Comparison of ENCODE assay signal across 8 mouse cellular contexts in genomic region chr19:7421602-7422591, GRCm38 (mm10). TPM values are rescaled to one million over a fixed set of nuclear protein-coding genes. Genes with fewer than 3 reads are reported as not detected.
DNase-seq lines count a peak whose midpoint lies in the region; ATAC-seq and TF ChIP-seq lines count a peak whose summit lies in the region.

No protein-coding gene starts in this region.

- peak; percentile 75 for DNase-seq in adrenal gland, postnatal 10 days
- peak; percentile 72 to 83 for DNase-seq in cerebellum, postnatal 14 days
- DNase-seq in frontal cortex, postnatal 25 days (ENCODE audit: low spot score in 2 of 2), result peak; percentile 43 to 58
- DNase-seq in hindbrain, postnatal 0 days (ENCODE audit: low spot score), result peak; percentile 80
- peak; percentile 86 for DNase-seq in left cerebral cortex, postnatal 4 days
- DNase-seq in midbrain, embryonic 14.5 days, result peak; percentile 84

- peaks cover 4% of the 10 kb centered on the region; the same call in 1 of the 2 replicates for H3K36me3 ChIP-seq in hindbrain, postnatal 0 days (ENCODE audit: insufficient read depth, low read length)
- H3K36me3 ChIP-seq in midbrain, embryonic 14.5 days (ENCODE audit: control insufficient read depth, insufficient read depth, low read length), result peaks cover 69% of the 10 kb centered on the region
- H3K36me3 ChIP-seq in stomach, embryonic 16.5 days (ENCODE audit: control insufficient read depth, insufficient read depth, low read length), result peaks cover 9% of the 10 kb centered on the region; the same call in 1 of the 2 replicates

- H3K9me3 ChIP-seq in hindbrain, postnatal 0 days (ENCODE audit: low read length), result no peaks in the 10 kb centered on the region
- no peaks in the 10 kb centered on the region for H3K9me3 ChIP-seq in midbrain, embryonic 14.5 days (ENCODE audit: control insufficient read depth, low read length)
- H3K9me3 ChIP-seq in stomach, embryonic 16.5 days (replicated peaks; ENCODE audit: control insufficient read depth, low read length), result no peaks in the 10 kb centered on the region

- peak; percentile 25; the same call in 1 of the 2 replicates for ATAC-seq in hindbrain, postnatal 0 days
- ATAC-seq in midbrain, embryonic 14.5 days (ENCODE audit: low FRiP score, low TSS enrichment), result peak; percentile 29; the same call in 1 of the 2 replicates
- ATAC-seq in stomach, embryonic 16.5 days (ENCODE audit: insufficient read depth, low FRiP score), result peak; percentile 9; the same call in 1 of the 2 replicates
- no peak for ATAC-seq in granulocyte monocyte progenitor cell, adult 5-6 weeks (replicated peaks; ENCODE audit: poor library complexity, severe bottlenecking)

- peaks cover 36% of the 10 kb centered on the region for H3K4me1 ChIP-seq in hindbrain, postnatal 0 days (ENCODE audit: insufficient read depth, low read length)
- peaks cover 64% of the 10 kb centered on the region for H3K4me1 ChIP-seq in midbrain, embryonic 14.5 days (ENCODE audit: control insufficient read depth, insufficient read depth, low read length)
- peaks cover 66% of the 10 kb centered on the region for H3K4me1 ChIP-seq in stomach, embryonic 16.5 days (ENCODE audit: control insufficient read depth, insufficient read depth, low read length)

- H3K9ac ChIP-seq in hindbrain, postnatal 0 days (replicated peaks; ENCODE audit: low read length), result peak overlapping the region; percentile 58
- peak overlapping the region; percentile 100 for H3K9ac ChIP-seq in midbrain, embryonic 14.5 days (replicated peaks; ENCODE audit: low read length)
- peak overlapping the region; percentile 27 for H3K9ac ChIP-seq in stomach, embryonic 16.5 days (ENCODE audit: low read length)

- H3K4me2 ChIP-seq in hindbrain, postnatal 0 days (ENCODE audit: low read depth, low read length), result peak overlapping the region; percentile 58
- peak overlapping the region; percentile 95 for H3K4me2 ChIP-seq in midbrain, embryonic 14.5 days (ENCODE audit: low read length)
- peak overlapping the region; percentile 45 for H3K4me2 ChIP-seq in stomach, embryonic 16.5 days (ENCODE audit: low read depth, low read length)

- H3K4me3 ChIP-seq in hindbrain, postnatal 0 days (ENCODE audit: low read length), result peak overlapping the region; percentile 34
- peak overlapping the region; percentile 86 for H3K4me3 ChIP-seq in midbrain, embryonic 14.5 days (replicated peaks; ENCODE audit: low read depth, low read length)
- peak overlapping the region; percentile 17 for H3K4me3 ChIP-seq in stomach, embryonic 16.5 days (replicated peaks; ENCODE audit: low read length)

- intact Hi-C loops in left cerebral cortex, postnatal 4 days (cut with DNase I), result no loop called here

- no peaks in the 10 kb centered on the region for H3K27me3 ChIP-seq in hindbrain, postnatal 0 days (ENCODE audit: insufficient read depth, low read length)
- no peaks in the 10 kb centered on the region for H3K27me3 ChIP-seq in midbrain, embryonic 14.5 days (ENCODE audit: control insufficient read depth, insufficient read depth, low read length)
- H3K27me3 ChIP-seq in stomach, embryonic 16.5 days (ENCODE audit: control insufficient read depth, insufficient read depth, low read length), result no peaks in the 10 kb centered on the region

- 12% methylated on average over 39 of the region's 48 CpGs for WGBS in hindbrain, postnatal 0 days
- WGBS in midbrain, embryonic 14.5 days, result 5% methylated on average over 46 of the region's 48 CpGs
- WGBS in stomach, embryonic 16.5 days, result 25% methylated on average over 47 of the region's 48 CpGs

- peak overlapping the region; percentile 84 for H3K27ac ChIP-seq in hindbrain, postnatal 0 days
- peak overlapping the region; percentile 93 for H3K27ac ChIP-seq in midbrain, embryonic 14.5 days (replicated peaks; ENCODE audit: low read depth, low read length)
- H3K27ac ChIP-seq in stomach, embryonic 16.5 days (ENCODE audit: low read length), result peak overlapping the region; percentile 37

- no peak for TF ChIP-seq CTCF in hindbrain, postnatal 0 days (IDR thresholded peaks at IDR 0.05; ENCODE audit: low read depth)

RNA-seq across cellular contexts. Expression of gene 2700081O15Rik, which starts 4.5 kb away (rescaled TPM):
- 10 to 100 TPM; 29.6 to 37.6 TPM for total RNA-seq in adrenal gland, postnatal 10 days (2021)
- 114 and 129 TPM in 2 replicates for total RNA-seq in hindbrain, postnatal 0 days (2014; rRNA removed)
- polyA plus RNA-seq in hindbrain, postnatal 0 days (2015; fragmentation: Nextera tagmentation; extraction: Ambion mirVana), result 9.3 TPM in 2 replicates
- total RNA-seq in left cerebral cortex, postnatal 4 days (2021), result 100 to 1,000 TPM; 145 to 166 TPM
- polyA plus RNA-seq in midbrain, embryonic 14.5 days (2014; fragmentation: Nextera tagmentation; extraction: Ambion mirVana), result 18.5 and 19.5 TPM in 2 replicates
- 4.6 and 5.0 TPM in 2 replicates for polyA plus RNA-seq in stomach, embryonic 16.5 days (2015; fragmentation: Nextera tagmentation; extraction: Ambion mirVana)
- 1.5 and 3.1 TPM in 2 replicates for total RNA-seq in granulocyte monocyte progenitor cell, adult 5-6 weeks (2014; fragmentation: Nextera tagmentation)
- total RNA-seq in granulocyte monocyte progenitor cell, adult 5-6 weeks (2017), result 1.2 and 1.6 TPM in 2 replicates

RNA-seq across cellular contexts. Expression of gene Spindoc, which starts 39.1 kb away (rescaled TPM):
- 10 to 100 TPM; 23.2 to 23.8 TPM for total RNA-seq in adrenal gland, postnatal 10 days (2021)
- total RNA-seq in hindbrain, postnatal 0 days (2014; rRNA removed), result 37.1 and 57.3 TPM in 2 replicates
- 19.0 and 19.8 TPM in 2 replicates for polyA plus RNA-seq in hindbrain, postnatal 0 days (2015; fragmentation: Nextera tagmentation; extraction: Ambion mirVana)
- 10 to 100 TPM; 38.9 to 43.9 TPM for total RNA-seq in left cerebral cortex, postnatal 4 days (2021)
- polyA plus RNA-seq in midbrain, embryonic 14.5 days (2014; fragmentation: Nextera tagmentation; extraction: Ambion mirVana), result 26.9 and 48.1 TPM in 2 replicates
- polyA plus RNA-seq in stomach, embryonic 16.5 days (2015; fragmentation: Nextera tagmentation; extraction: Ambion mirVana), result 19.8 and 22.5 TPM in 2 replicates
- 19.2 and 19.8 TPM in 2 replicates for total RNA-seq in granulocyte monocyte progenitor cell, adult 5-6 weeks (2014; fragmentation: Nextera tagmentation)
- total RNA-seq in granulocyte monocyte progenitor cell, adult 5-6 weeks (2017), result 4.7 and 4.9 TPM in 2 replicates

Comparison
In these comparisons a context has a peak if more than half of its experiments do, and no peak if none do; other contexts are left out.
1. H3K27ac ChIP-seq: peak in every context shown above with its lines; median percentile 93 in midbrain, embryonic 14.5 days; 84 in hindbrain, postnatal 0 days; 37 in stomach, embryonic 16.5 days.
2. H3K4me2 ChIP-seq: peak in every context shown above with its lines; median percentile 95 in midbrain, embryonic 14.5 days; 58 in hindbrain, postnatal 0 days; 45 in stomach, embryonic 16.5 days.
3. H3K4me3 ChIP-seq: peak in every context shown above with its lines; median percentile 86 in midbrain, embryonic 14.5 days; 34 in hindbrain, postnatal 0 days; 17 in stomach, embryonic 16.5 days.
4. H3K9ac ChIP-seq: peak in every context shown above with its lines; median percentile 100 in midbrain, embryonic 14.5 days; 58 in hindbrain, postnatal 0 days; 27 in stomach, embryonic 16.5 days.
5. RNA of gene 2700081O15Rik, which starts 4.5 kb away (total RNA-seq): 145 to 166 TPM in left cerebral cortex, postnatal 4 days, 114 to 129 TPM in hindbrain, postnatal 0 days and 29.6 to 37.6 TPM in adrenal gland, postnatal 10 days; 1.2 to 3.1 TPM in granulocyte monocyte progenitor cell, adult 5-6 weeks; every median in the first group is over 4 times any median in the second.
6. Peak in every context shown above with its lines, with median percentiles within 50 percentile points of each other: DNase-seq.